Mouse (Mus musculus) C2C12 (cell line): ENCODE data around the gene Sass6.

Source experiments
- CEBPB ChIP-seq: IDR thresholded peaks from one replicate; pipeline ENCODE4 v1.6.1; 2011; ENCODE audit warnings: low read depth, mild to moderate bottlenecking, control low read depth, moderate library complexity
- CTCF ChIP-seq: IDR thresholded peaks from one replicate; pipeline ENCODE4 v1.5.1; 2011; ENCODE audit not compliant: control insufficient read depth, insufficient read depth, insufficient read length
- MAX ChIP-seq: IDR thresholded peaks from one replicate; pipeline ENCODE4 v1.6.1; 2011; ENCODE audit warnings: mild to moderate bottlenecking, control low read depth
- MYOD1 ChIP-seq: IDR thresholded peaks from one replicate; pipeline ENCODE4 v1.6.1; 2011; ENCODE audit warnings: low read depth; ENCODE audit not compliant: control insufficient read depth, insufficient read length
- MYOG ChIP-seq: IDR thresholded peaks from one replicate; pipeline ENCODE4 v1.6.1; 2011; ENCODE audit not compliant: control insufficient read depth, insufficient read length; ENCODE audit errors: extremely low read depth
- USF1 ChIP-seq: IDR thresholded peaks from one replicate; pipeline ENCODE4 v1.6.1; 2011; ENCODE audit warnings: low read depth, mild to moderate bottlenecking, control low read depth, moderate library complexity

- TF ChIP-seq USF1: no peak
- TF ChIP-seq MYOG: no peak
- no peak for TF ChIP-seq CTCF
- no peak for TF ChIP-seq MAX
- TF ChIP-seq CEBPB: no peak
- no peak for TF ChIP-seq MYOD1
Measured at GRCm38 (mm10) chr3:116658928-116659565, 64.3 kb downstream of the Sass6 start.
